Mouse (Mus musculus) urinary bladder, adult 18-20 months (tissue): ENCODE results near the gene Nr5a1.

Source experiments
- DNase-seq, 2 experiments: peaks; one replicate each; pipeline ENCODE4 v3.0.0; 2022; ENCODE audit warnings: low spot score in 2 of 2, mixed read lengths in 2 of 2

The Nr5a1 gene

GRCm38 (mm10) chr2:38705036-38705435, 9.3 kb downstream of the Nr5a1 start:
- DNase-seq, result no peak

- DNase-seq, result no peak
Measured at GRCm38 (mm10) chr2:38704336-38704735, 10.0 kb downstream of the Nr5a1 start.

DNA sequence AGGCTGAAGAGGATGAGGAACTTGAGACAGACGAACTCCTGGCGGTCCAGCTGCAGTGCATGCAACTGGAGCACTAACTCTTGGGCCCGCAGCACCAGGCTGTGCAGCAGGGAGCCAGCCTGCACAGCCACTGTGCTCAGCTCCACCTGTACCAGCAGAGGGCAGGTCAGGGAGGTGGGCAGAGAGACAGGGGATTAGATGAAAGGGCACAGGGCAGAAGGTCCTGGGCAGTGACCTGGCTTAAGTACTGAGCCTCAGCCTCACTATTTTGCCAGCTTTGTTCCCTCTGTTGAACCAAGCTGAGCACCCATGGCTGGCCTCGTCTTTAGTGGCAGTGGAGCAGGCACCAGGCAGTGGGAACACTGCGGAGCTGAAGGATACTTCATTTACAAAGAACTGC, 14.2 kb downstream of the Nr5a1 start:
- no peak for DNase-seq

- no peak for DNase-seq
Measured at GRCm38 (mm10) chr2:38698623-38699022, 15.7 kb downstream of the Nr5a1 start.

DNA sequence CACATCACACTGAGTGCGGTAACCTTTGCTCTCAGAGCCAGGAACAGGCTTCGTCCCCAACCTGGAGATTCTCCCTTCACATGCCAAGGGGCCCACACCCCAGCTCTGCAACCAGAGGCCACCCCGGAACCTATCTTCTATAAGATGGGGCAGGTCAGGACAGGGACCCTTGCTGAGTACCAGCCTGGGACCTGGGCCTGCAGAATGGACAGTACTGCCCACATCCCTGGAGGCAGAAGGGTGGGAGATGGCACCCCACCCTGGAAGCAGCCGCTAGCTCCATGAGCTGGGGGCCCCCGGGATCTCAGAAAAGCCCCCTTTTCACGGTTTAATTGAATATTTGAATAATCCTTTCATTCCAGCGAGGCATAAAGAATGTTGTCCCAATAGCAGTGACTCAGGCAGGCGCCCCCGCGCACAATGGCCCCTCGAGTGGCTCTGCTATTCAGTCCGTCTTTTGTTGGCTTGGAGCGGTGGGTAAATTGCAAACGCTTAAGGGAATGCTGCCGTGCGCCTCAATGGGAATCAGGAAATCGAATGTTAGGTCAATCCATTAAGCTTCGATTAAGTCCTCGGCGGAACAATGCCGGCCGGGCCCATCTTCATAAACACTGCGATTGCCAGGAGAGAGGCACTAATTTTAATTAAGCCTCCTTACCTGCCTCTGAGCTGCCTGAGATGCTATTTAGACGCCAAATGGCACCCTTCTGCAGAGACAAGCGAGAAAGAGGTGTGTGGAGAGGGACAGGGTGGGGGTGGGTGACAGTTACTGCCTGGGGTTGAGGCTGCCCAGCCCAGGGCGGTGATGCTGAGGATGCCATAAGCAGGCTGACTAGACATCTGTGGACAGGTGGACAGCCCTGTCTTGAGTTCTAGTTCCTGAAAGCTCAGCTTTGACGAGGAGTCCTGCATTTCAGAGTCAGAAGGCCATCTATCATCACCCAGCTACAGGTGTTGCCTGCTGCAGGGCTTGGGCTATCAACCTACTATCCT, 16.9 kb downstream of the Nr5a1 start:
- no peak for DNase-seq

- no peak for DNase-seq
Measured at GRCm38 (mm10) chr2:38695770-38696169, 18.6 kb downstream of the Nr5a1 start.

DNA sequence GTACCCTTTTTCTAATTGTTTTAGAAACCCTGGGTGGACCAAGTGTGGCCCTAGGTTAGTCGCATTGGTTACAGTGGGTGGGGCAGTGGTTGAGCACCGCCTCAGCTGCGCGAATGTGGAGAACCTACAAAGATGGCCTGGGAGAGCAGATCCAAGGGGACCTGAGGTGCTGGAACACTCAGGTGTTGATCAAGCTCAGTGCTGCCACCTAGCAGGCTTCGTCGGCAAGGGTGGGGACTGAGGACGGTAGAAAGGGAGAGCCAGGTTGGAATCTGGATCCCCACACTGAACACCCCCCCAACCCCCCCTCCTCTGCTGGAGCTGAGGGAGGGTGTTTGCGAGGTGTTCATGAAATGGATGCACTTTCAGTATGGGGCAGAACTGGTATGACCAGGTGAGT, 22.8 kb downstream of the Nr5a1 start:
- DNase-seq, result no peak

- DNase-seq, result no peak
Measured at GRCm38 (mm10) chr2:38689881-38690280, 24.5 kb downstream of the Nr5a1 start.

- no peak for DNase-seq
Measured at GRCm38 (mm10) chr2:38688791-38689520, 25.4 kb downstream of the Nr5a1 start.

DNA sequence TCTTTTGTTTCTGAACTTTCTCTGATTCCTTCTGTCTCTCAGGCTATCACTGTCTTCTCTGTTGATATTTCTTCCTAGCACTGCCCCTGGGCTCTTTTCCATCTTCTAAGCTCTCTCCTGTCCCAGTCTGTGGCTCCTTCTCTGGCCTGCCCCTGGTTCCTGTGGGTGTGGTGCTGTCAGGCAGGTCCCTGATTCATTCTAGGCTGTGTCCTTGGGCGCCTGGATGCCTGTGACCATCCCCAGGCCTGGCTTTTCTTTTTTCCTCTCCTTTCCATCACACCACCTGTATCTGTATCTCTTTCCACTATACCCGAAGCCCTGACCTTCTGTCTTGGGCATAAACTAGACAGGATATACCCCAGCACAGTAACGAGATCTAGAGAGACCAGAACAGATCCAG, 28.6 kb downstream of the Nr5a1 start:
- DNase-seq, result no peak

DNA sequence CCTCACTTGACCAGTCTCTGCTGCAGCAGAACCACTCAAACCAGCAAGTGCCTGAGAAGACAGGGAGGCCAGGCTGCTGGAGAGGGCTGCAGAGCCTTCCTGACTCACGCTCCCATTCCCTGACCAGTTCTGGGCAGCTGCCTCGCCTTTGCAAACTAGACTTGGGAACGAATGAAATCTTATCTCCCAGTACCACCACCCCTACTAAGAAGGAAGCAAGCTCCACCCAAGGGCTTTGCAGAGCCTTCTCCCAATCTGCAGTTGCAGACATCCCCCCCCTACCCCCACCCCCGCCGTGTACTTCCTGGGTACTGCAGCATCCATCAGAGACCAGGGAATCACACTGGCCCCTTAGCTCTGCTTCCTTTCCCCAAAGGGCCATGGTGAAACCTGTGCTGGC, 31.3 kb downstream of the Nr5a1 start:
- DNase-seq, result no peak

- DNase-seq, result no peak
Measured at GRCm38 (mm10) chr2:38682209-38682608, 32.1 kb downstream of the Nr5a1 start.

- DNase-seq, result no peak
Measured at GRCm38 (mm10) chr2:38678947-38679346, 35.4 kb downstream of the Nr5a1 start.

DNA sequence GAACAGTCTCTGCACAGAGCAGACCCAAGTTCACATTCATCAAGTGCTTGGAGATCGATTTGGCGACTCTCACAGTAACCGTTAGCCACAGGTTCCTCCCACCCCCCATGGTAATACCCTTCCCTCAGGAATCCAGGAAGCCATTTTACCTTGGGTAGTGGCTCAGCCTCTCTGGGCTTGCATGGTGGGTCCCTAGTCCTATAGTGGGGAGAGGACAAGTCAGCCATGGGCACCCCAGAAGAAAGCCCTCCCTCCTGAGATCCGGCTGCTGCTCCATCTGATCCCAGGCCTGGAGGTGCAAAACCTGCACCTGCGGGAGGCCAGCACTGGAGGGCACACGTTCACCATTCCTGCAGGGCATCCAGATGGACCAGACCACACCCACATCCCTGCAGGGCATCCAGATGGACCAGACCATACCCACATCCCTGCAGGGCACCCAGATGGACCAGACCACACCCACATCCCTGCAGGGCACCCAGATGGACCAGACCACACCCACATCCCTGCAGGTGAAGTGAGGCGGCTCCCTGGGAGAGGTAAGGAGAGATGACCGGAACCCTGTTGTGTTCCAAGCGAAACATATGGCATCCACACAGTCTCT, 38.9 kb downstream of the Nr5a1 start:
- DNase-seq, result no peak

DNA sequence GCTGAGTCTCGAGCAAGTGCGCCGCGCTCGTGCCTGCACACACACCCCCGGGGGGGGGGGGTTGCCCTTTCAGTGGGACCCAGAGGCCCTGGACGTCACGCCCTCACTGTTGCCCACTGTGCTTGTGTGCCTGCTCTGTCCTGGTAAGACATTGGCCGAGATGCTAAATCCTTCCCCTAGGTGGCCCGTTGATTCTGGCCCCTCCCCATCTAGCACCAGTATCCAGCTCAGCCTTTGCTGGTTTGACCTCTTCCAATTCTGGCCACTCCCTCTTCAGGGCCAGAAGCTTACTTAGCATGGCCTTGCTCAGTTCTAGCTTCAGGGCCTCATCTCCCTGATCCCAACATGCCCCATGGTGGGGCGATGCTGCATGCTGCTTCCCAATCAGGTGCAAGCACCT, 41.8 kb downstream of the Nr5a1 start:
- no peak for DNase-seq

DNA sequence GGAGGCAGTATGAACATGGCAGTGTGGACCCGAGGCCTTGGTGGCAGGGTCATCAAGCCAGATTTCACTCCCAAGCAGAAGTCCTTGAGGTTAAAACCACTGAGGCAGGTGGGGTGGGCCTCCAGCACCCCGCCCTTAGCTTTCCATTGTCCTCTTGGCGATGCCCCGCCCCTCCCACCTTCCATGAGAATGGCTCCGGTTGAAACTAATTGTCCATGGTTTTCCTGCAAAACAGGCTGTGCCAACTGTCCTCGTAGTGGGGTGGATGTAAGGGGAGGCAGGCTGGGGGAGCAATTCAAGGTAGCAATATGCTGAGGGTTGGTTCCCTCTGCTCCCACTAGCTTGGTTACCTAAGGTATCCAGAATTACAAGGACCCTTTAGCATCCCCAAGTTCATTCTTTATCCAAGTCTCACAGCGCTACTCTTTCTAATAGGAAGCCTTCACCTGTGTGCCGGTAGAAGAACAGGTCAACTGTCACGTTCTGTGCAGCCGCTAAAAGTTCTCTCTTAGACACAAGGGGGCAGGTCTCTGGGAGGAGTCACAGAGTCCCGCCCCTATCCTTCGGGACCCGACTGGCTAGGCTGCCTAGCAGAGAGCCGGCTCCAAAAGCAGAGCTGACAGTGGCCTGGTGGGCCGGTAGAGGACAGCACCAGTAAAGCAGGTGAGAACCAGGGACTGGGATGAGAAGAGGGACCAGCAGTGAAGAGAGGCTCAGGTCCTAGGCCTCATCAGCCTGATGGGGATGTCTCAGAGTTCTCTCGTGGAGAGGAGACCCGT, 45.4 kb downstream of the Nr5a1 start:
- no peak for DNase-seq

GRCm38 (mm10) chr2:38661398-38661797, 52.9 kb downstream of the Nr5a1 start:
- DNase-seq, result no peak

DNA sequence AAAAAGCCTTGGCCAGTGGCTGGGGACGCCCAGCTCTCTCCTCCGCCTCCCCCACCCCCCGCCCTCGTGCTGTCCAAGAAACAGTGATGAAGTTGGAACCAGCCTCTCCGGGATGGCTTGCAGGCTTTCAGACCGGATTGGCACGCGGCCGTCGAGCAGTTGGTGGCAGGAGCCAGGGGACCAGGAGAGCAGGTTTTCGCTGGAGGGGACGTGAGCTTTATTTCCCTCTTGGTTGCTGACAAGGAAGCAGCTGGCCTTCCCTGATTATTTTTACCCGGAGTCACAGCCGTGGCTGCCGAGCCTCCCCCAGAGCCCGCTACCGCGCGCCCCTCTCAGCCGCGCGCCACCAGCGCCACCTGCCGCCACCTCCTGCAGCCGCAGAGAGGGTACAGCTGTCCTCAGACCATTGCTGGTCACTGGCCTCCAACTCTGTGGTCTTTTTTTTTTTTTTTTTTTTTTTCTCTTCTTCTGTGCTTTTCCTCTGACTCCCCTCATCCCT, 56.0 kb downstream of the Nr5a1 start:
- DNase-seq, result peak; percentile 38 to 63

GRCm38 (mm10) chr2:38653694-38654093, 60.6 kb downstream of the Nr5a1 start:
- DNase-seq, result no peak

- no peak for DNase-seq
Measured at GRCm38 (mm10) chr2:38653293-38653619, 61.1 kb downstream of the Nr5a1 start.

GRCm38 (mm10) chr2:38652565-38653292, 61.6 kb downstream of the Nr5a1 start:
- DNase-seq, result no peak
